Mouse (Mus musculus) G1E (cell line): ENCODE results near the gene Synrg.

Source experiments
- CTCF ChIP-seq: IDR thresholded peaks from 2 replicates; pipeline ENCODE4 v1.5.1; 2012; ENCODE audit warnings: low read depth, low read length, inconsistent platforms, mixed read lengths
- GATA1 ChIP-seq: IDR thresholded peaks from 2 replicates; pipeline ENCODE4 v1.6.1; 2012; ENCODE audit warnings: borderline replicate concordance, low read length, inconsistent platforms, mixed read lengths
- GATA2 ChIP-seq: IDR thresholded peaks from 2 replicates; pipeline ENCODE4 v1.6.1; 2012; ENCODE audit warnings: low read depth, low read length, inconsistent platforms, borderline replicate concordance

GRCm38 (mm10) chr11:84090572-84090971 is 126.3 kb downstream of the Synrg start:
- TF ChIP-seq CTCF: no peak
- no peak for TF ChIP-seq GATA1
- no peak for TF ChIP-seq GATA2
